Mouse (Mus musculus) left cerebral cortex, adult 18-20 months (tissue): Measurements from ENCODE around the gene Zfp2. TPM values are rescaled to one million over a fixed set of nuclear protein-coding genes. Genes with fewer than 3 reads are reported as not detected.

Source experiments
- DNase-seq, 2 experiments: peaks; one replicate each; pipeline ENCODE4 v3.0.0; 2021 to 2022; ENCODE audit warnings: low spot score in 2 of 2, mixed read lengths in 1 of 2
- long read RNA-seq, 2 experiments: library from polyadenylated mRNA; stranded (forward); transcript quantifications; one replicate each; pipeline ENCODE4 v2.0.0; 2021
- total RNA-seq, 2 experiments: library from RNA; stranded (reverse); gene quantifications; 2 replicates each; pipeline ENCODE4 v1.2.3; 2021

The Zfp2 gene
- total RNA-seq = 10 to 100 TPM; 23.8 to 25.8 TPM
- long read RNA-seq, experiment 1, partial matches to known transcripts = 0 of 26 reads
- long read RNA-seq, experiment 1, other reads (novel, unspliced or antisense) = 25 of 26 reads
- long read RNA-seq, experiment 2, partial matches to known transcripts = 1 of 14 reads
- long read RNA-seq, experiment 2, other reads (novel, unspliced or antisense) = 12 of 14 reads

DNA sequence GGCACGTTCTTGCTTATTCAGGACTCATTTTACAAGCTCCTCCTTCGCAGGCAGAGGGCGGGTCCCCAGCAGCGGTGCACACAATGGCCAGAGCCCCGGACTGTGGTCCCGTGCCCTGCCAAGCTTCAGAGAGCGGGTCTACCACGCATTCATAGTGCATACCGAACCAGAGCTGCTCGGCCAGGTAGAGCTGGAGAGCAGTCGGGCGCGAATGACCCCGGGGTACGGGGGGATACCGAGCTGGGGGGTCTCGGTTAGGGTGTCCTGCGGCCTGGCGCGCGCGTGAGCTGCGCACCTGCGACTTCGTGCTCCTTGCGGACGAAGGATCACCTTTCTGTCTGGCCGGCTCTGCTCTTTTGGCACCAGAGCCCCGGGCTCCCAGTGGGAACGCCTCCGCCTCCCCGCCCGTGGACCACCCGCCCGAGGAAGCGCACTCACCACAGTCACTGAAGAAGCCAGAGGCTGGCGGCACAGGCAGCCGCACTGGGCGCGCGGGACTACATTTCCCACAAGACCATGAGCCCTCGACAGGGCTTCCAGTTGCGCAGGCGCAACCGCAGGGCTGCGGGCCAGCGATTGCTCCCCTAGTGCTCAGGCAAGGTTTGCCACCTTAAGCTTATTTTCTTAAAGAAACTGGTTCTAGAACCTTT lies at the start of gene Zfp2:
Gene Zfp2 (minus strand): TSS at position 495 of the 650 bp plus-strand sequence.
- DNase-seq = peak; percentile 91 to 93

DNA sequence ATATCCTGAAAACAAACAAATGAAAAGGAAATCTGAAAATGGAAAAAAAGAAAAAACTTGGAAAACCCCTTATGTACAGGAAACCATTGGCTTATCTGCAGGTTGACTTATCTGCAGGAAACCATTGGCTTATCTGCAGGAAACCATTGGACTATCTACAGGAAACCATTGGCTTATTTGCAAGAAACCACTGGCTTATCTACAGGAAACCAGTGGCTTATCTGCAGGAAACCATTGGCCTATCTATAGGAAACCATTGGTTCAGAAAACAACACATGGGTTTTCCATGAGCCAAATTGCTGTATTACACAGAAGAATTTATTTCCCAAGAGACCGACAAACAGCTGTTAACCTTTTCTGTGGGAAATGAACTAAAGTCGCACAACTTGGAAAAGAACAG lies 48.9 kb upstream of the Zfp2 start:
- DNase-seq = no peak

DNA sequence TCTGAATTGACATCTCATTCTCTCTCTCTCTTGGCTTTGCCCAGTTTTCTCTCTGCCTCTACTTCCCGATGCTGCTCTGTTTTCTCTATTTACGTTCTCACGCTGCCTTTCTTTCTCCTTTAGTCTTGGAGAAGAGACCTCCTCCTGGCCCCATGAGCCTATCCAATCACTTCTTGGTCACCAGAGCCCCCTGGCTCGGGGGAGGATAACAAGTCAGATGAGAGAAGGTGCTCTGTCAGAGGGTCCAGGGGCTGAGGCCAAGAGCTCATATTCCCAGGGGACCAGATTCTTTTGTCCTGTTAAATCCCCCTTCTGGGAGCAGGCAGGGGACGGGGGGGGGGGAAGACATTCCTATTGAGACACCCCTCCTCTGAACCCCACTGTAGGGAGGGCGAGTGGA lies 37.7 kb upstream of the Zfp2 start, which contains the start of gene Prop1:
Gene Prop1 (minus strand): TSS at position 101 of the 400 bp plus-strand sequence.
- DNase-seq = no peak

DNA sequence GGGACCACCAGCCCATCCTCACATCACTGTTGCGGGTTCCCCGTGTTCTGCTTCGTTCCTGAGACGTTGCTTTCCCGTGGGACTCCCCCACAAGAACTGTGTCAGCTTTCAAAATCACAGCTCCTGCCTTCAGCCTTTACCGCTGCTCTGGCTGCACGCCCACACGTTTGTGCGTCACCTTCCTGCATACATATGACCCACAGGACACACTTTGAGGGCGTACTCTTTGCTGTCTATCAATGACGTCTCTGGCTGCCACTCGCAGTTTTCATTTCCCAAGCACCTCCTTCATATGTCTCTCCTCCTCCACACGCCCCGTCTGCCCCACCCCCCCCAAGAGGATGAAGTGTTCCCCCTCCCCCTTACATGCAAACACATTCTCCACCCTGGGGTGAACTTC lies 36.3 kb upstream of the Zfp2 start:
- DNase-seq = peak; percentile 33 to 36

DNA sequence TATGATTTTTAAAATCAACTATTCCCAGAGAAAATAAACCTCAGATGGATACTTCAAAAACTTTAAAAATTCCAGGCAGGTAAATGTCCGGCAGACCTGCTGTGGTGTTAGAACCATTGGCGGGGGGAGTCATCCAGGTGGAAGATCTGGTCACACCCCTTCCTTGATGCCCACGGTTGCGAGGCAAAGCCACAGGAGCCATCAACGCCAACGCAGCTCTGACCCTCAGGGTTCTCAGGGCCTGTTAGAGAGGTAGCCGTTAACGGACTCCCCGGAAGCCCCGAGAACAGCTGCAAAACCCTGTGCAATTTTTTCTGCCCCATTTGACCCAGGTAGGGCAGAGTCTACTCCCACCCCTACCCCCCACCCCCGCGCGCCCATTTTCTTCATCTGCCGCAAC lies 27.5 kb upstream of the Zfp2 start, which contains the start of gene 4933414I15Rik:
Gene 4933414I15Rik (minus strand): TSS at position 260 of the 400 bp plus-strand sequence.
- DNase-seq = no peak

DNA sequence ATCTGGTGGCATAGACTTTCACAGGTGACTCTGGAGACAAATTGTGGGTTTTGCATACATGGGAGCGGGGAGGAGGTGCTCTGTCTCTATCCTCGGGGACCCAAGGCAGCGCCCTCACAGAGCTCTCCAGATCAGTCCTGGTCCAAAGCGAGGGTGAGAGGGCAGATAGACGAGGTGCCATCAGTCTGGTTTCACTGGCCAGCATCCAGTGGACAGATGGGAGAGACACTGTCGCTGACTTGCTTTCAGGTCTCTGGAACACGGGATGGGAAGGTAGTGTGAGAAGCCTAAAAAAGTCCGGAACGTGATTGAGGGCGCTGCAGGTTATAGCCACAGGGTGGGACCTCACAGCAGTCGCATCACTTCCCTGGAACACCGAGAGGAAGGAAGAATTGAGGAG lies 26.4 kb upstream of the Zfp2 start:
- DNase-seq = no peak

DNA sequence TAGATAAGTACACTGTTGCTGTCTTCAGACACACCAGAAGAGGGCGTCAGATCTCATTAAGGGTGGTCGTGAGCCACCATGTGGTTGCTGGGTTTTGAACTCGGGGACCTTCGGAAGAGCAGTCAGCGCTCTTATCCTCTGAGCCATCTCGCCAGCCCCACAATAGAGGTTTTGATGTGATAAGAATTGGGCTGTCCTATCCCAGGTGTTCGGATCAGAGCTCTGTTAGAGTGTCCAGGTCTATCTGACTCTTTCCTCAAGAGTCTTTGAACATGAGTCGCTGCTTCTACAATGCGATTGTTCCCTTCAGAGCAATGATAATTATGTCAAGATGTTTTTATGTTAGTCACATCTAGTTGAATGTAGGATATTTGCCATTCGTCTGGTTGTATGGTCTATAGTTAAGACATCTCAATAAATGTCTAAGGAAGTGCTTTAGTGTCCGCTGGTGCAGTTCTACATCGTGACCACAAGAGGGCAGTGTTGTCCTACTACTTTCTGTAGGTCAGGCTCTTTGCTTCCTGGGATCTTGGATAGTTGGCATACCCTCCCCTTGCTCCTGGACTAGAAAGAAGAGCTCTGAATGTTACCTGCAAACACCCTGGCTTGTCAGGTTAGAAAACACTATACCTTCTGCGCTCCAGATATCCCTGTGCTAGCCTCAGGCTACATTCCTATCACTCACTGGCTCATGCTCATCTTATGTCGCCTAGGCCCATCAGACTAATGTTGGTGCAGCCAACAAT lies 23.8 kb upstream of the Zfp2 start:
- peak; percentile 16 to 31 for DNase-seq

DNA sequence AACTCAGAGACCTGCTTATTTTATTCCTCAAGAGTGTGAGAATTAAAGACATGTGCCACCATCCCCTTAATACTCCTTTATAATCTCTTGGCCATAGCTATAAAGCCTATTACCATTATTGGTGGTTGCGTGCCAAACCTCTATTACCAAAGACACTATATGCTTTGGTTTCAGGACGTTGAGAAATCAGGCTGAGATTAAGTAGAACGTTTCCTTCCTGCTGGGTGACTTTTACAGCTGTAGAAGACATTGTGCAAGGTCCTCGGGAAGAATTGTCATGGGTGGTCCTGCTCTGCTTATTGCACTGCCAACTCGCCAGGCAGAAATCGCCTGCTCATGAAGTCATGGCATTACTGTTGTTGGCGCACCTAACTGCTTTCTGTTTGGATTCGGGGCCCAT lies 22.5 kb upstream of the Zfp2 start:
- no peak for DNase-seq

DNA sequence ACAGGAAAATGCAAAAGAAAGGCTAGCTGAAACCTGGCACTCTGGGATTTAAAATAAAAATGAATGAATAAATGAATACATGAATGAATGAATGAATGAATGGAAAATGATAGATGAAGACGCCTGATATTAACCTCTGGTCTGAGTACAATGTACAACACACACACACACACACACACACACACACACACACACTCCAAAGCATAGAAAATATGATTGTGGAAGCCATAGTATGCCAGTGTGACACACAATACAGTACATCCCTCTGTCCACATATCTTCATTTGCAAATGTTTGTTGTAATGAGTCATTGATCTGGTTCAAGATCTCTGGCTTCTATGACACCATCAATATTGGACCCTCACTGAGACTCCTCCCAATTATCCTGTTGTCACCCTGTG lies 16.1 kb upstream of the Zfp2 start:
- DNase-seq = no peak

DNA sequence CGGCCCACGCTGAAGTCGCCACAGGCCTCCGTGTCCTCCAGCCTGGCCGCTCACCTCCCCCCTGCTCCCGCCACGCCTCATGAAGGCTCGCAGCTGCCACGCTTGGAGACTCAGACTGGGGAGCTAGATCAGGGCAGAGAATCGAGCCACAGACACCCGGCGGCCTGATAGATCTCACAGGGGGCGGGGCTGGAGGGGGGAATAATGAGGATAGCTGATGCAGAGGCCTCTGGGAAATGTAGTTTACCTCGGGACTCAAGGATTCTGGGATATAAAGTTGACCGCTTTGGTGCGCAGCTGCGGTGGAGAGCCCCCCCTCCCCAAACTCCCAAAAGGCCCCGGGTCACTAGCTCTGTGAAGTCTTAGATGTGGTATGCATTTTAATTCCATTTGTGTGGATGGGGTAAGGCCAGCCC lies 15.5 kb upstream of the Zfp2 start, which contains the start of gene Zfp354b:
Gene Zfp354b (minus strand): TSS at position 183 of the 416 bp plus-strand sequence.
- DNase-seq = peak; percentile 81 to 85

DNA sequence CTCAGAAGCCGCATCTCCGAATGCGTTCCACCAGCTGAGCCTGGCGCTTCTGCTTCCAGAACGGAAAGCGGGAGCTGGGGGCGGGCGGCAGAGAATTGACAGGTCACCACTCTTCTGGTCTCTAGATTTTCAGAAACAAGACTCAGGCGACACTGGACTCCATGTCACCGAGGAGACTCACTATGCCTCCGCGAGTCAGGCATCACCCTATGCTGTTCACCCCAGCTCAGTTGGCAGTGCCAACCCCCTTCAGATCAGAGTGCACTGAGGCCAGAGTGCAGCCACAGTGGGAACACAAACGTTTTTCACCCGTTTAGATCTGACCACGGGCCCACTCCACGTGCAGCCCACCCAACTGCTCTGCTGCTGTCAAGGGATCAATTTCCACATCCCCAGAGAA lies 15.1 kb upstream of the Zfp2 start:
- peak in 1 of 2 experiments; percentile 16 for DNase-seq

DNA sequence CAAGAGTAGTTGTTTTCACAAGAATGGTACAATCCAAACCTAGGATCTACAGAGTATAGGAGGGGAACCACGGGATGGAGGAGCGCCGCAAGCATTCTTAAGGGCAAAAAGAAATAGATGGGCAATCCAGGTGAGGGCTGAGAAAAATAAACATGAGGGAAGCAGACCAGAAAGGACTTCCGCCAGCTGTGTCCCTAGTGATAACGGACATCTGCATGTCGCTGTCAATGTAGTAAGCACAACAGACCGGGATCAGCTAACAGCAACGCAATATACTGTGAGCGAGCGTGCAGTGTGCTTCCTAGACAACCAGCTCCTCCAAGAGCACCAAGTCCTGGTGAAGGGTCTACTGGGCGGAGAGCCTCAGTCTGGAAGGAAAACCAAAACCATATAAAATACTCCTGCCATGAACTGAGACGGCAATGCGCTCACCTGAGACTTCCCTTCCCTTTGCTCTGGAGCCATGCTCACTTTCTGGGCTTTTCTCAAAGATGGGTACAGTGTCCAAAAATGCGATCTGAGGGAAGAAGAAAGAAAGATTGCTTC lies 14.6 kb upstream of the Zfp2 start:
- DNase-seq = peak in 1 of 2 experiments; percentile 10

DNA sequence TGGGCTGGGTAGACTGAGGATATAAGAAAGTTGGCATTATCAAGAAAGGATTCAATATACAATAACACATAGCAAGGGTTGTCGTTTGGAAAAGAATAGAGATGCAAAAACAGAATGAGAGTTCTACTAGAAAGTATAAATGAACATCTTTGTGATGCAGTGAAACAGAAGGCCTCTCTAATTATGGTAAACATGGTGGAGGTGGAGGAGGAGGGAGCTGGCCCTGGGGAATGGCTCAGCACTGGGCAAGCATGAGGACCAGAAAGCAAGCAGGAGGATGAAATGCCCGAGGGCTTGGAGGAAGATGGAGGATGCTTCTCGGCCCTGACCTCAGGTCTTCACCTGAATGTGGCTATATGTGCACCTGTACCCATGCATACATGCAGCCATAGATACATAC lies 1.5 kb downstream of the Zfp2 start:
- peak in 1 of 2 experiments; percentile 23 for DNase-seq

DNA sequence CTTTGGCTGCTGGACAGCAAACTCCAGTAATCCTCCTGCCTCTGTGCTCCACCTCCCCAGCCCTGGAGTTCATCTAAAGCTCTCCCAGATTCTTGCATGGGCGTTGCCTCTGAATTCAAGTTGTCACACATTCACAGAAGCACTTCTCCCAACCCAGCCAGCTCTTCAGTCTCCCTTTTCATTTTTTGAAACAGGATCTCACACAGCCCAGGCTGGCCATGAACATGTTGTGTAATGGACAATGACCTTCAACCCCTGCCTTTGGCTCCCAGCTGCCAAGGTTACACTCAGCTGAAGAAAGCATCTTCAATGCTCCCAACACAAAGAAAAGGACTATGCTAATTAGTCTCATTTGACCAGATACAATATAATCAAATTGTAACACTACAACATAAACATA lies 2.7 kb downstream of the Zfp2 start:
- no peak for DNase-seq

DNA sequence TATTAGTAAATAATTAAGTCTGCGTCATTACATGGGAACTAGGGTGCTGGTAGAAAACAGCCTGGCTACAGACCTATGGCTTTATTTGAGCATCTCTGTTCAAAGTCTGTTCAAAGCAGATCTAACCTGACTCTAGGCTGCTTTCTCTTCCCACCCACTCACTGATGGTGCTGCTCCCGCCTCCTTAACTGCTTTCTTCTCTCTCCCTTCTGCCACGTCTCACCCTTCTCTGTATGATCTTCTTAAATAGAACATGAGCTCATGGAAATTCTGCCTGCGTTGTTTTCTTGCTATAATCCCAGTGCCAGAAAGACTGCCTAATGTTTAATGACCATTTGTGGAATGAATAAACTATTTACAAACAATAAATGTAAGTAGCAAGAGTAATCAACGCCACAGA lies 7.8 kb downstream of the Zfp2 start:
- peak in 1 of 2 experiments; percentile 28 for DNase-seq

DNA sequence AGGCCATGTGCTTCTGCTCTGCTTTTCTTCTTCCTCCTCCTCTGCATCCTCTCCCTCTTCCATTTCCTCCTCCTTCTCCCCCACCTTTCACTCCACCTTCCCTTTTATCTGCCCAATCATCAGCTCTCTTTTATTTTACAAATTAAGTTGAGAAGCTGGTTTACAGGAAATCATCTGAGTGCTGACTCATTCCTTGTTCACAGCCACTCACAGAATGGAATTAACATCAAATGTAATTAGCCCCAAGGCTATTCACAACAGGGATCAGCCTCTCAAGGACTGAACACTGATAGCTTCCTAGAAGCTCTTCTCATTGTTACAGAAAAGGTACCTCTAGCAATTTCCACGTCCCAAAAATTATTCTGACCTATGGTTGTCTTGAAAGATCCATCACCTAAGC lies 18.6 kb downstream of the Zfp2 start:
- DNase-seq = no peak

DNA sequence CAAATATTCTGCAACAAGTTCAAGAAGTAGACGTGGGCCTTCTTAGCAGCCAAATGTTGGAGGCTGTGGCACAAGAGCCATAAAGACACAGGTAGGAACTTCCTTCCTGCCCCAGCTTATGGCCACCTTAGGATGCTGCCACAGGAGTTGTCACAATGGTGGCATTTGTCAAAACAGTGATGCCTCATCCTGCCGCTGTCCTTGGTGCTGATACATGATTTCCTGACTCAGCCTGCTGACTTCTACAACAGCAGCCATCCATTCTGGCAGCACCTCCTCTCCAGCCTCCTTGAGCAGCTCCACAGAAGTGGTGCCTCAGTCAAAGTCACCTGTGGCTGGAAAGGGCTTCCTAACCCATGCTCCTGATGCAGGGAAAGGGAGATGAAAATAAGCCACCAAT lies 23.5 kb downstream of the Zfp2 start:
- DNase-seq = no peak

DNA sequence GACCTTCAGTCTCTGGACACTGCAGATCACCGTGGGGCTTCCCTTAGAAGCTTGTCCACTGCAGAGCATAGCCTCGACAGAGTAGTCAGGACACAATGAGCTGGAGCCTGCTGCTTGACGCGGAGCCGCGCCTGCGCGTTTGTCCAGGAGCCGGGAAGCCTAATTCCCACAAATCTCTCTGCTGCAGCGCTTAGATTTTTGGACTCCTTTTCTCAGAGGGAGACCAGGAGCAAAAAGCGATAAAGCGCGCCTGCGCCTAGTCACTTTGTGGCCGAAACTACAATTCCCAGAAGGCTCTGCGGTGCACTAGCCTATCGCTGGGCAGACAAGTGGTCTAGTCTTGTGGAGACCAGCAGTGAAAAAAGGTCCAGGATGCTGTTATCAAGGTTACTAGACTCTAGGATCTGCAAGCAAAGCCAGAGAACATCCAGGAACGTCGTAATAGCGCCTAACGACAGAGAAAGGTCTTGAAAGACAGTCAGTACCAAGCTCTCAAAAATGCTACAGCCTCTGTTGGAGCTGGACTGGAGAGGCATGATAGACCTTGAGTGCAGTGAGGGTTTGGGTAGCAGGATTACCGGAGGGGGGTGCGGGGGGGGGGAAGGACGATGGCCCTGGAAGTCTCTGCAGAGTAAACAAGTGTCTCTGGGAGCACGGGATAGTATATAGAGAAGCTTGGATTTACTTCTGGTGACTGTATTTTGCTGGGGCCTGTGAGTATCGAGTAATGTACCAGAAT lies 28.4 kb downstream of the Zfp2 start, which contains the start of gene Zfp454:
Gene Zfp454 (minus strand): TSS at position 262 of the 739 bp plus-strand sequence.
- peak; percentile 94 to 95 for DNase-seq

DNA sequence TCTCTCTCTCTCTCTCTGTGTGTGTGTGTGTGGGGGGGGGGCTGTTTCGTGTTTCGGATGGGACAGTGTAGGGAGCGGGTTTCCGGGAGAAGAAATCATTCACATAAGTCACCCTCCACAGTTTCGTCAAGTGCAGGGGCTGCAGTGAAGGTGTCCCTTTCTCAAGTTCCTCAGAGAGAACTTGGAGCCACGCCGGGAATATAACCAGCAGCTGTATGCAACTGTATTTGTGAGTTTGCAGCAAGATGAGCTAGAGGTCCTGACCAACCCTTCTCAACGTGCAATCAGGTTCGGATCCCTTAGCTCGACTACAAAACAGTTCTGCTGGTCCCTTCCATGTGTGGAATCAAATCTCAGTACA lies 29.1 kb downstream of the Zfp2 start:
- DNase-seq = no peak

DNA sequence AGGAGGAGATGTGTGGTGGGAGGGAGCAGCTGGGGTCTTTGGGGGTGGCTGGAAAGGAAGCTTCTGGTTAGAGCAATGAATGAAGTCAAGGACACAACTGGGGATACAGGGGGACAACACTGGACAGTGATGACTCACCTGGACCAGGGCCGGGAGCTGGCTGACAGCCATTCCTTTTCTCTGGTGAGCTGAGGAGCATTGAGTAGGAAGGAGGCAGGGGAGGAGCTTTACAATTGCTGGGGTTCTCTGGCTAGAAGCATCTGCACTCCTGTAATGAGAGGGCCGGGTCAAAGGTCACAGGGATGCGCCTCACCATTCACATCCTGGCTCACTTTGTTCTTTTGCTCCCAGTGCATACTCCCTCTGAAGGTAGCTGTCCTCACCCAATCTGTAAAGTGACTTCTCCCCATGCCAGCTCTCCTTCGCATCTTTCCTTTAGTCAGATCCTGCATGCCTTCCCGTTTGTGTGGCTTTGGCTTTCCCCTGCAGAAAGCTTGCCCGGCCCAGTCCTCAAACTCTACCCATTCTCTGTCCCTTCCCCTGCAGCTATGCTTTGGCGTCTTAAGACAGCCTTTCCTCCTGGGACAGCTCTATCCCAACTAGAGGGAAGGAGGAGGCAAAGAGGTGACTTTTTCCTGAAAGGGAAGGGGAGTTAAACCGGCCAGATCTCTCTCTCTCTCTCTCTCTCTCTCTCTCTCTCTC lies 29.6 kb downstream of the Zfp2 start:
- DNase-seq = no peak
